Mouse (Mus musculus): Measurements from ENCODE around the gene Olfr976.
"Not testable (repeated sequence)": the region's sequence is repeated elsewhere in the genome, so short reads cannot be mapped to it uniquely, and the experiment has no call there.

Gene Olfr976

GRCm38 (mm10) chr9:39961033-39961432 lies at the start of gene Olfr976:
Gene Olfr976 (minus strand): TSS chr9:39961133.
- DNase-seq, result not testable (repeated sequence)

GRCm38 (mm10) chr9:40009482-40009881 lies 48.5 kb upstream of the Olfr976 start, which contains the start of gene Olfr980:
Gene Olfr980 (minus strand): TSS chr9:40009582.
- DNase-seq, result no peak

- DNase-seq, result no peak
These were observed 42.4 kb upstream of the Olfr976 start, which contains the start of gene Olfr979 for GRCm38 (mm10) chr9:40003365-40003764. Gene Olfr979 (minus strand): TSS chr9:40003465.

- DNase-seq, result no peak
These were observed 30.9 kb upstream of the Olfr976 start, which contains the start of gene Olfr978 for GRCm38 (mm10) chr9:39991813-39992212. Gene Olfr978 (plus strand): TSS chr9:39992113.

- DNase-seq, result not testable (repeated sequence)
These were observed 15.7 kb upstream of the Olfr976 start for GRCm38 (mm10) chr9:39976581-39977145.

GRCm38 (mm10) chr9:39951946-39952345 lies 9.0 kb downstream of the Olfr976 start, which contains the start of gene Olfr975:
Gene Olfr975 (minus strand): TSS chr9:39952046.
- no peak for DNase-seq

GRCm38 (mm10) chr9:39937201-39937600 lies 23.7 kb downstream of the Olfr976 start, which contains the start of gene Olfr974:
Gene Olfr974 (plus strand): TSS chr9:39937501.
- no peak for DNase-seq

- not testable (repeated sequence) for DNase-seq
These were observed 32.1 kb downstream of the Olfr976 start for GRCm38 (mm10) chr9:39928837-39929236.

GRCm38 (mm10) chr9:39927975-39928836 lies 32.7 kb downstream of the Olfr976 start:
- DNase-seq, result not testable (repeated sequence)

- no peak for DNase-seq
These were observed 51.0 kb downstream of the Olfr976 start for GRCm38 (mm10) chr9:39909939-39910338.

- DNase-seq, result no peak
These were observed 53.9 kb downstream of the Olfr976 start, which contains the start of gene Olfr229 for GRCm38 (mm10) chr9:39907036-39907435. Gene Olfr229 (plus strand): TSS chr9:39907336.

GRCm38 (mm10) chr9:39905106-39905505 lies 55.8 kb downstream of the Olfr976 start:
- no peak for DNase-seq

Measured in kidney, adult 18-20 months (tissue).